27 mouse cellular contexts compared by ENCODE assay signal in genomic region chr4:152079931-152080330, GRCm38 (mm10). TPM values are rescaled to one million over a fixed set of nuclear protein-coding genes. Genes with fewer than 3 reads are reported as not detected.
DNase-seq lines count a peak whose midpoint lies in the region; ATAC-seq and TF ChIP-seq lines count a peak whose summit lies in the region.
"Had no signal": no experiment of that assay in that cellular context is flagged by ENCODE, and none has a peak within 500 bp of the region (broad histone marks: within the 10 kb centered on the region; RNA-seq: fewer than 3 reads in every experiment).

No protein-coding gene starts in this region.

- no peak overlapping the region for H3K4me2 ChIP-seq in kidney, embryonic 16.5 days (replicated peaks; ENCODE audit: low read depth, low read length)
- H3K4me2 ChIP-seq in myocyte (ENCODE audit: low read depth), result peak overlapping the region; percentile 64
- H3K4me2 ChIP-seq: embryonic facial prominence, embryonic 15.5 days; heart, embryonic 13.5 days; limb, embryonic 15.5 days; neural tube, embryonic 13.5 days had no signal

- no peak overlapping the region for H3K9ac ChIP-seq in kidney, embryonic 16.5 days (replicated peaks; ENCODE audit: low read length)
- H3K9ac ChIP-seq: embryonic facial prominence, embryonic 15.5 days; heart, embryonic 13.5 days; limb, embryonic 15.5 days; liver, embryonic 14.5 days; neural tube, embryonic 13.5 days had no signal

- no peak overlapping the region for H3ac ChIP-seq in myocyte (ENCODE audit: control insufficient read depth, insufficient read length)

- H3K79me2 ChIP-seq in myocyte (ENCODE audit: control insufficient read depth, insufficient read depth), result no peaks in the 10 kb centered on the region

- ATAC-seq in kidney, embryonic 16.5 days (ENCODE audit: low FRiP score, low TSS enrichment), result peak; percentile 49
- ATAC-seq: activated CD4-positive, CD25-positive, alpha-beta regulatory T cell, adult 4 months; forebrain, embryonic 14.5 days had no signal

- no peaks in the 10 kb centered on the region for H3K9me3 ChIP-seq in kidney, embryonic 16.5 days (ENCODE audit: low read length)
- H3K9me3 ChIP-seq: embryonic facial prominence, embryonic 15.5 days; heart, embryonic 13.5 days; limb, embryonic 15.5 days; neural tube, embryonic 13.5 days had no signal

- H3K36me3 ChIP-seq in kidney, embryonic 16.5 days (ENCODE audit: insufficient read depth, low read length), result no peaks in the 10 kb centered on the region
- H3K36me3 ChIP-seq in myocyte (ENCODE audit: control insufficient read depth, insufficient read depth), result no peaks in the 10 kb centered on the region
- H3K36me3 ChIP-seq: embryonic facial prominence, embryonic 15.5 days; heart, embryonic 13.5 days; limb, embryonic 15.5 days; neural tube, embryonic 13.5 days had no signal

- peak; percentile 68 for DNase-seq in gastrocnemius, postnatal 14 days
- no peak for DNase-seq in gastrocnemius, postnatal 10 days
- no peak for DNase-seq in kidney, postnatal 25 days
- peak; percentile 64 for DNase-seq in 416B (ENCODE audit: low read depth)
- DNase-seq in layer of hippocampus, adult 11-12 months (ENCODE audit: low spot score), result no peak
- DNase-seq in right cerebral cortex, postnatal 25 days, result no peak
- DNase-seq: adrenal gland, postnatal 10 days; cerebellum, adult 18-20 months; cerebellum, postnatal 25 days; embryo, embryonic 11 days; heart, postnatal 14 days; kidney, adult 2 months; left cerebral cortex, postnatal 4 days; lung, postnatal 4 days; midbrain, embryonic 14.5 days; thymus, postnatal 14 days had no signal

- TF ChIP-seq POLR2A in myocyte (IDR thresholded peaks at IDR 0.05; ENCODE audit: insufficient read length, low read depth), result no peak

- H3K4me1 ChIP-seq in kidney, embryonic 16.5 days (ENCODE audit: insufficient read depth, low read length), result peaks cover 13% of the 10 kb centered on the region
- H3K4me1 ChIP-seq: heart, embryonic 13.5 days; neural tube, embryonic 13.5 days had no signal

- intact Hi-C loops in gastrocnemius, postnatal 14 days (cut with DNase I; ENCODE audit: low total_unique reads), result no loop called here

- WGBS in kidney, embryonic 16.5 days, result 40% methylated on average over 7 of the region's 7 CpGs

- no peak overlapping the region for H3K4me3 ChIP-seq in kidney, embryonic 16.5 days (ENCODE audit: low read length)
- no peak overlapping the region for H3K4me3 ChIP-seq in myocyte
- H3K4me3 ChIP-seq: embryonic facial prominence, embryonic 15.5 days; heart, embryonic 13.5 days; limb, embryonic 15.5 days; neural tube, embryonic 13.5 days had no signal

- no peaks in the 10 kb centered on the region for H3K27me3 ChIP-seq in kidney, embryonic 16.5 days (ENCODE audit: insufficient read depth, low read length)
- H3K27me3 ChIP-seq in myocyte (ENCODE audit: control insufficient read depth, insufficient read depth, insufficient read length), result no peaks in the 10 kb centered on the region
- H3K27me3 ChIP-seq: embryonic facial prominence, embryonic 15.5 days; limb, embryonic 15.5 days had no signal

- H3K27ac ChIP-seq in kidney, embryonic 16.5 days (ENCODE audit: low read length), result no peak overlapping the region
- H3K27ac ChIP-seq: embryonic facial prominence, embryonic 15.5 days; heart, embryonic 13.5 days; limb, embryonic 15.5 days; liver, embryonic 14.5 days; neural tube, embryonic 13.5 days; stomach, postnatal 0 days had no signal

TF ChIP-seq in myocyte, 11 proteins besides CTCF, POLR2A, EP300 and RAD21:
- no peak for TF ChIP-seq REST (IDR thresholded peaks at IDR 0.05; ENCODE audit: insufficient read depth, insufficient read length)
- peak; percentile 84 for TF ChIP-seq TCF3 (IDR thresholded peaks at IDR 0.05; ENCODE audit: insufficient read length, low read depth)
- TF ChIP-seq E2F4 (IDR thresholded peaks at IDR 0.05; ENCODE audit: insufficient read depth), result no peak
- peak; percentile 20 to 97 (median 96) for TF ChIP-seq MYOD1 (IDR thresholded peaks at IDR 0.05; ENCODE audit: control insufficient read depth in 1 of 3, insufficient read length in 2 of 3, low read depth in 2 of 3)
- TF ChIP-seq SRF (IDR thresholded peaks at IDR 0.05; ENCODE audit: control insufficient read depth, insufficient read length, low read depth), result no peak
- peak; percentile 79 to 99 (median 95) for TF ChIP-seq MYOG (IDR thresholded peaks at IDR 0.05; ENCODE audit: control insufficient read depth in 1 of 3, insufficient read depth in 1 of 3, insufficient read length in 2 of 3, low read depth in 2 of 3)
- peak; percentile 30; the same call in 1 of the 2 replicates for TF ChIP-seq CEBPB (IDR thresholded peaks at IDR 0.05; ENCODE audit: insufficient read depth, poor library complexity, severe bottlenecking)
- peak; percentile 94 for TF ChIP-seq TCF12 (IDR thresholded peaks at IDR 0.05; ENCODE audit: insufficient read depth, poor library complexity, severe bottlenecking)
- TF ChIP-seq POLR2AphosphoS2 (IDR thresholded peaks at IDR 0.05; ENCODE audit: insufficient read length, low read depth), result peak; percentile 44
- TF ChIP-seq MAX (IDR thresholded peaks at IDR 0.05; ENCODE audit: low read depth), result no peak
- TF ChIP-seq USF1 (IDR thresholded peaks at IDR 0.05; ENCODE audit: low read depth), result no peak

RNA-seq across cellular contexts. Expression of gene Plekhg5, which starts 7.6 kb away (rescaled TPM):
- 10 to 100 TPM; 11.2 to 17.1 TPM for total RNA-seq in gastrocnemius, postnatal 14 days (2021)
- total RNA-seq in gastrocnemius, postnatal 10 days (2021), result 10 to 100 TPM; 14.7 to 22.0 TPM
- polyA plus RNA-seq in kidney, embryonic 16.5 days (2015; fragmentation: Nextera tagmentation; extraction: Ambion mirVana), result 25.5 and 28.1 TPM in 2 replicates
- 65.8 TPM for polyA plus RNA-seq in myocyte (2012; fragmentation: generic; extraction: Trizol)

RNA-seq across cellular contexts. Expression of gene Tnfrsf25, which starts 35.8 kb away (rescaled TPM):
- total RNA-seq in gastrocnemius, postnatal 14 days (2021), result 1 to 10 TPM in 1 of 2 experiments, under 1 TPM in 1; 0.74 to 1.1 TPM
- total RNA-seq in gastrocnemius, postnatal 10 days (2021), result 1 to 10 TPM in 1 of 2 experiments, under 1 TPM in 1; 0.82 to 2.9 TPM
- 1.9 and 3.0 TPM in 2 replicates for polyA plus RNA-seq in kidney, embryonic 16.5 days (2015; fragmentation: Nextera tagmentation; extraction: Ambion mirVana)
- polyA plus RNA-seq in myocyte (2012; fragmentation: generic; extraction: Trizol), result 4.0 TPM
- total RNA-seq: megakaryocyte-erythroid progenitor cell, adult 5-6 weeks had no signal

RNA-seq across cellular contexts. Expression of gene Nol9, which starts 40.8 kb away (rescaled TPM):
- 1 to 10 TPM; 7.7 to 9.1 TPM for total RNA-seq in gastrocnemius, postnatal 14 days (2021)
- 10 to 100 TPM in 1 of 2 experiments, 1 to 10 TPM in 1; 8.7 to 12.9 TPM for total RNA-seq in gastrocnemius, postnatal 10 days (2021)
- polyA plus RNA-seq in kidney, embryonic 16.5 days (2015; fragmentation: Nextera tagmentation; extraction: Ambion mirVana), result 31.7 and 35.6 TPM in 2 replicates
- 28.5 TPM for polyA plus RNA-seq in myocyte (2012; fragmentation: generic; extraction: Trizol)

RNA-seq across cellular contexts. Expression of gene Tas1r1, which starts 41.6 kb away (rescaled TPM):
- 1 to 10 TPM in 1 of 2 experiments, under 1 TPM in 1; 0.80 to 1.3 TPM for total RNA-seq in gastrocnemius, postnatal 14 days (2021)
- total RNA-seq in gastrocnemius, postnatal 10 days (2021), result 1 to 10 TPM; 1.1 to 1.3 TPM
- polyA plus RNA-seq in kidney, embryonic 16.5 days (2015; fragmentation: Nextera tagmentation; extraction: Ambion mirVana), result 0.50 and 0.63 TPM in 2 replicates
- polyA plus RNA-seq in myocyte (2012; fragmentation: generic; extraction: Trizol), result 14.7 TPM
- total RNA-seq: adrenal gland, postnatal 10 days had no signal
- polyA plus RNA-seq: activated CD4-positive, CD25-positive, alpha-beta regulatory T cell, adult 4 months; heart, embryonic 13.5 days had no signal

RNA-seq across cellular contexts. Expression of gene Zbtb48, which starts 52.5 kb away (rescaled TPM):
- total RNA-seq in gastrocnemius, postnatal 14 days (2021), result 1 to 10 TPM; 1.8 to 3.3 TPM
- total RNA-seq in gastrocnemius, postnatal 10 days (2021), result 1 to 10 TPM; 3.2 to 4.7 TPM
- 25.3 and 26.0 TPM in 2 replicates for polyA plus RNA-seq in kidney, embryonic 16.5 days (2015; fragmentation: Nextera tagmentation; extraction: Ambion mirVana)
- polyA plus RNA-seq in myocyte (2012; fragmentation: generic; extraction: Trizol), result 7.2 TPM

Comparison
In these comparisons a context has a peak if more than half of its experiments do, and no peak if none do; other contexts are left out.
1. DNase-seq: peak in gastrocnemius, postnatal 14 days (single experiment) and 416B (single experiment); none in gastrocnemius, postnatal 10 days (single experiment), kidney, postnatal 25 days (0 of 2), layer of hippocampus, adult 11-12 months (single experiment) and right cerebral cortex, postnatal 25 days (single experiment).